Mouse (Mus musculus): ENCODE measurements around the gene Vmn1r27. TPM values are rescaled to one million over a fixed set of nuclear protein-coding genes. Genes with fewer than 3 reads are reported as not detected.

Vmn1r27 gene
- not detected for polyA plus RNA-seq (2012; fragmentation: generic; extraction: Trizol)

GRCm38 (mm10) chr6:58218721-58219120 is at the start of gene Vmn1r27:
Gene Vmn1r27, minus strand, starts transcription at chr6:58218821.

DNA sequence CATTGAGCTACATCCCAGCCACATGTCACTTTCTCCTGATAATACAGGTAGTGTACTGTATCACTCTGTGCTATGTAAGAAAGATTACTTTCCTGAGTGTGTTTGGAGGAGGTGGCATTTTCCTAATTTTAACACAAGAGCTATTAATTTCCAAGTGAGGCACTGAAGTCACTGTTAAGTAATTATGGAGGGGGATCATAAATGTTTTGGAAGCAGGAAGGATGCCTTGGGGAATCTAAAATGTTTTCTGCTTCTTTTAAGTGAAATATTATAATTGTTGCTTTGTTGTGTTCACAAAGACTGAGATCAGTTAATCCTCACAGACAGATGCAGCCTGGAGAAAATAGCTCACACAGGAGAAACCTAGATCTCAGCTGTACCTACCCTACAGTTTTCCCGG is 43.1 kb upstream of the Vmn1r27 start, which contains the start of gene Vmn1r28:
Vmn1r28 (plus strand) TSS at position 301 of the 400 bp plus-strand sequence.

Other genes with a start within 250 kb of the Vmn1r27 start
- gene Vmn1r25, start 238.0 kb downstream of the Vmn1r27 start, polyA plus RNA-seq (2012; fragmentation: generic; extraction: Trizol): not detected
- not detected for gene Vmn1r26, start 203.7 kb downstream of the Vmn1r27 start, polyA plus RNA-seq (2012; fragmentation: generic; extraction: Trizol)
- not detected for gene Vmn1r28, start 43.2 kb upstream of the Vmn1r27 start, polyA plus RNA-seq (2012; fragmentation: generic; extraction: Trizol)
- gene Vmn1r29, start 82.7 kb upstream of the Vmn1r27 start, polyA plus RNA-seq (2012; fragmentation: generic; extraction: Trizol): not detected
- not detected for gene Vmn1r30, start 224.6 kb upstream of the Vmn1r27 start, polyA plus RNA-seq (2012; fragmentation: generic; extraction: Trizol)